Mouse (Mus musculus) ES-Bruce4 (cell line): Measurements from ENCODE around the gene Grb10.
A peak's percentile ranks its signal among the peaks of the same experiment; 100 is the strongest.

ENCODE experiments used
- CTCF ChIP-seq: IDR thresholded peaks from one replicate; pipeline ENCODE4 v1.8.1; 2011; ENCODE audit warnings: low read depth, low read length
- EP300 ChIP-seq: IDR thresholded peaks from 2 replicates; pipeline ENCODE4 v1.6.1; 2011; ENCODE audit warnings: low read depth, low read length; ENCODE audit not compliant: insufficient read depth
- POLR2A ChIP-seq: IDR thresholded peaks from one replicate; pipeline ENCODE4 v1.8.1; 2011; ENCODE audit warnings: low read length; ENCODE audit not compliant: insufficient read depth

DNA sequence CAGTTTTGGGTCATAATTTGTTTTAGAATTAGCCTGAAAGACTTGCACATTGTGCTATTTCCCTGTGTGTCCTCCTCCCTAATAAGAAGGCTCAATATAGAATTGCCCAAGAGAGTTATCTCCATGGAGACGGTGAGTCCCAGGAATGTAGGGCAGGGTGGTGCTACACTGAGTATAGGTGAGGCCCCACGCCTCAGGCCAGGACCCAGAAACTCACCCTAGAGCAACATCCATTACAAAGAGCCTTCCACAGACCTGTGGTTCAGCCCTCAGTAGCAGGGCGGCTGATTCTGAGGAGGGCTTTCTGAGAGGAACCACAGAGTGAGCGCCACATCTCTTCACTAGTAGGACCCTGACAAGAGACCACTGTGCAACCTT, 89.5 kb downstream of the Grb10 start:
- TF ChIP-seq CTCF (no peak), POLR2A (no peak), EP300 (peak; percentile 82)
